Mouse (Mus musculus) liver, embryonic 13.5 days (tissue): Measurements from ENCODE around the gene Klhl8. TPM values are rescaled to one million over a fixed set of nuclear protein-coding genes. Genes with fewer than 3 reads are reported as not detected.

Experiments used
- ATAC-seq: fragments of 200-750 bp; cut with Nextera tagmentation; 2 replicates; pipeline ENCODE4 v1.8.0; 2017; ENCODE audit warnings: low read depth, mild to moderate bottlenecking, moderate number of reproducible peaks, moderate library complexity
- DNase-seq: peaks from one replicate; pipeline ENCODE4 v3.0.0; 2022
- H3K27ac ChIP-seq: fragments of 300-500 bp; sonication (generic); 2 replicates; pipeline ENCODE4 v1.5.1; 2015; ENCODE audit warnings: moderate library complexity, mild to moderate bottlenecking, inconsistent platforms
- H3K27me3 ChIP-seq: fragments of 300-500 bp; sonication (generic); 2 replicates; pipeline ENCODE4 v1.6.1; 2015; ENCODE audit warnings: mild to moderate bottlenecking, inconsistent platforms
- H3K36me3 ChIP-seq: fragments of 300-500 bp; sonication (generic); 2 replicates; pipeline ENCODE4 v1.6.1; 2015; ENCODE audit warnings: mild to moderate bottlenecking, inconsistent platforms
- H3K4me1 ChIP-seq: fragments of 300-500 bp; sonication (generic); replicated peaks from 2 replicates; pipeline ENCODE4 v1.6.1; 2015; ENCODE audit warnings: inconsistent platforms
- H3K4me2 ChIP-seq: fragments of 300-500 bp; sonication (generic); 2 replicates; pipeline ENCODE4 v1.6.1; 2015; ENCODE audit warnings: inconsistent platforms, mild to moderate bottlenecking, moderate library complexity
- H3K4me3 ChIP-seq: fragments of 300-500 bp; sonication (generic); replicated peaks from 2 replicates; pipeline ENCODE4 v1.5.1; 2015; ENCODE audit warnings: mild to moderate bottlenecking, inconsistent platforms
- H3K9ac ChIP-seq: fragments of 300-500 bp; sonication (generic); 2 replicates; pipeline ENCODE4 v1.6.1; 2015; ENCODE audit warnings: mild to moderate bottlenecking, inconsistent platforms
- H3K9me3 ChIP-seq: fragments of 300-500 bp; sonication (generic); replicated peaks from 2 replicates; pipeline ENCODE4 v1.6.1; 2016; ENCODE audit warnings: inconsistent platforms
- WGBS: fragments of 180-500 bp; shearing (Covaris S2); methylation state at CpG from one replicate; pipeline ENCODE4 v1.1.7; 2015; ENCODE audit not compliant: insufficient replicate concordance; 5-methylcytosine and 5-hydroxymethylcytosine counted together
- polyA plus RNA-seq: library from polyadenylated mRNA; unstranded; fragments of >200 nt; fragmentation: Nextera tagmentation; extraction: Ambion mirVana; gene quantifications from 2 replicates; pipeline ENCODE4 v1.2.1, GENCODE M21; 2015

Klhl8 gene
- polyA plus RNA-seq, 1 experiment from 2014 or later, result 1.4 TPM

GRCm38 (mm10) chr5:103819674-103820073 lies 91.4 kb downstream of the Klhl8 start:
- no peak for DNase-seq
- no peak overlapping the region for H3K9ac ChIP-seq
- H3K27me3 ChIP-seq, result no peaks in the 10 kb centered on the region
- no peak overlapping the region for H3K27ac ChIP-seq
- H3K9me3 ChIP-seq, result no peaks in the 10 kb centered on the region
- H3K36me3 ChIP-seq, result peaks cover 95% of the 10 kb centered on the region
- ATAC-seq, result no peak
- 53% methylated on average over 1 of the region's 1 CpGs for WGBS
- H3K4me1 ChIP-seq, result peaks cover 26% of the 10 kb centered on the region
- no peak overlapping the region for H3K4me3 ChIP-seq
- H3K4me2 ChIP-seq, result no peak overlapping the region

GRCm38 (mm10) chr5:103818602-103819001 lies 92.5 kb downstream of the Klhl8 start:
- H3K27ac ChIP-seq, result no peak overlapping the region
- H3K9me3 ChIP-seq, result no peaks in the 10 kb centered on the region
- H3K36me3 ChIP-seq, result peaks cover 95% of the 10 kb centered on the region
- ATAC-seq (no peak), DNase-seq (no peak)
- 92% methylated on average over 9 of the region's 9 CpGs for WGBS
- no peak overlapping the region for H3K9ac ChIP-seq
- no peak overlapping the region for H3K4me2 ChIP-seq
- peaks cover 35% of the 10 kb centered on the region for H3K4me1 ChIP-seq
- H3K27me3 ChIP-seq, result no peaks in the 10 kb centered on the region
- no peak overlapping the region for H3K4me3 ChIP-seq

- H3K27me3 ChIP-seq, result no peaks in the 10 kb centered on the region
- H3K4me3 ChIP-seq, result no peak overlapping the region
- H3K9me3 ChIP-seq, result no peaks in the 10 kb centered on the region
- DNase-seq (peak; percentile 61), ATAC-seq (peak; percentile 63)
- WGBS, result 18% methylated on average over 1 of the region's 1 CpGs
- H3K9ac ChIP-seq, result no peak overlapping the region
- peaks cover 43% of the 10 kb centered on the region for H3K4me1 ChIP-seq
- H3K4me2 ChIP-seq, result no peak overlapping the region
- no peak overlapping the region for H3K27ac ChIP-seq
- H3K36me3 ChIP-seq, result peaks cover 95% of the 10 kb centered on the region
These were observed 93.3 kb downstream of the Klhl8 start for GRCm38 (mm10) chr5:103817754-103818153.

- Histone ChIP-seq H3K9me3 (no peaks in the 10 kb centered on the region), H3K4me1 (peaks cover 42% of the 10 kb centered on the region), H3K9ac (no peak overlapping the region), H3K4me2 (no peak overlapping the region), H3K36me3 (peaks cover 95% of the 10 kb centered on the region), H3K27me3 (no peaks in the 10 kb centered on the region), H3K4me3 (no peak overlapping the region), H3K27ac (no peak overlapping the region)
- DNase-seq, result no peak
- 85% methylated on average over 3 of the region's 3 CpGs for WGBS
- ATAC-seq, result no peak
These were observed 94.3 kb downstream of the Klhl8 start for GRCm38 (mm10) chr5:103816718-103817117.

GRCm38 (mm10) chr5:103815249-103815617 lies 95.8 kb downstream of the Klhl8 start:
- Histone ChIP-seq H3K27me3 (no peaks in the 10 kb centered on the region), H3K9me3 (no peaks in the 10 kb centered on the region), H3K4me2 (no peak overlapping the region), H3K4me3 (no peak overlapping the region), H3K9ac (no peak overlapping the region), H3K36me3 (peaks cover 95% of the 10 kb centered on the region), H3K4me1 (peaks cover 27% of the 10 kb centered on the region), H3K27ac (no peak overlapping the region)
- 61% methylated on average over 4 of the region's 4 CpGs for WGBS
- DNase-seq, result no peak
- ATAC-seq, result no peak

- Histone ChIP-seq H3K4me2 (no peak overlapping the region), H3K27me3 (no peaks in the 10 kb centered on the region), H3K36me3 (peaks cover 98% of the 10 kb centered on the region), H3K9ac (no peak overlapping the region), H3K9me3 (no peaks in the 10 kb centered on the region), H3K4me1 (peaks cover 24% of the 10 kb centered on the region), H3K27ac (no peak overlapping the region), H3K4me3 (no peak overlapping the region)
- DNase-seq, result no peak
- no peak for ATAC-seq
- WGBS, result 73% methylated on average over 16 of the region's 16 CpGs
These were observed 96.4 kb downstream of the Klhl8 start for GRCm38 (mm10) chr5:103814551-103815248.

GRCm38 (mm10) chr5:103813997-103814542 lies 97.0 kb downstream of the Klhl8 start:
- peaks cover 94% of the 10 kb centered on the region for H3K36me3 ChIP-seq
- no peak overlapping the region for H3K4me2 ChIP-seq
- WGBS, result 79% methylated on average over 12 of the region's 12 CpGs
- H3K27ac ChIP-seq, result no peak overlapping the region
- ATAC-seq (no peak), DNase-seq (no peak)
- no peak overlapping the region for H3K9ac ChIP-seq
- no peaks in the 10 kb centered on the region for H3K9me3 ChIP-seq
- H3K27me3 ChIP-seq, result no peaks in the 10 kb centered on the region
- peaks cover 24% of the 10 kb centered on the region for H3K4me1 ChIP-seq
- no peak overlapping the region for H3K4me3 ChIP-seq

GRCm38 (mm10) chr5:103813291-103813690 lies 97.8 kb downstream of the Klhl8 start:
- Histone ChIP-seq H3K9me3 (no peaks in the 10 kb centered on the region), H3K9ac (no peak overlapping the region), H3K4me1 (peaks cover 24% of the 10 kb centered on the region), H3K27ac (no peak overlapping the region), H3K27me3 (no peaks in the 10 kb centered on the region), H3K4me3 (no peak overlapping the region), H3K36me3 (peaks cover 91% of the 10 kb centered on the region), H3K4me2 (no peak overlapping the region)
- whole genome bisulfite sequencing, result 90% methylated on average over 5 of the region's 5 CpGs
- DNase-seq (no peak), ATAC-seq (no peak)

Other genes starting within 250 kb of the Klhl8 start
- gene Aff1, start 218.9 kb downstream of the Klhl8 start, polyA plus RNA-seq, result 8.0 and 13.7 TPM in 2 replicates
- 1.3 and 1.9 TPM in 2 replicates for gene Hsd17b13, start 66.2 kb upstream of the Klhl8 start, polyA plus RNA-seq
- gene Hsd17b11, start 110.7 kb upstream of the Klhl8 start, polyA plus RNA-seq, result 2.1 and 2.6 TPM in 2 replicates
- 84.0 and 89.0 TPM in 2 replicates for gene Nudt9, start 135.0 kb upstream of the Klhl8 start, polyA plus RNA-seq
- not detected in 2 replicates for gene Gm17660, start 166.3 kb upstream of the Klhl8 start, polyA plus RNA-seq
- gene Sparcl1, start 202.5 kb upstream of the Klhl8 start, polyA plus RNA-seq, result 2.0 TPM in 2 replicates